Mouse (Mus musculus) forebrain, embryonic 14.5 days (tissue): ENCODE measurements around the gene Slc35e2. TPM values are rescaled to one million over a fixed set of nuclear protein-coding genes. Genes with fewer than 3 reads are reported as not detected.
"Not testable (repeated sequence)": the region's sequence is repeated elsewhere in the genome, so short reads cannot be mapped to it uniquely, and the experiment has no call there.

ENCODE experiments used
- ATAC-seq: fragments of 200-750 bp; cut with Nextera tagmentation; 2 replicates; pipeline ENCODE4 v1.8.0; 2017; ENCODE audit warnings: mild to moderate bottlenecking, moderate library complexity
- DNase-seq: peaks from one replicate; pipeline ENCODE4 v3.0.0-alpha.2; 2015; ENCODE audit warnings: low spot score
- H3K27ac ChIP-seq: fragments of 300-500 bp; sonication (generic); 2 replicates; pipeline ENCODE4 v1.5.1; 2014; ENCODE audit warnings: low read depth, mild to moderate bottlenecking, control low read depth, low read length, moderate library complexity
- H3K27me3 ChIP-seq: fragments of 300-500 bp; sonication (generic); replicated peaks from 2 replicates; pipeline ENCODE4 v1.6.1; 2014; ENCODE audit warnings: low read length, control low read depth, mixed read lengths; ENCODE audit not compliant: control insufficient read depth, insufficient read depth
- H3K36me3 ChIP-seq: fragments of 300-500 bp; sonication (generic); 2 replicates; pipeline ENCODE4 v1.6.1; 2014; ENCODE audit warnings: low read length, control low read depth; ENCODE audit not compliant: control insufficient read depth, insufficient read depth
- H3K4me1 ChIP-seq: fragments of 300-500 bp; sonication (generic); 2 replicates; pipeline ENCODE4 v1.6.1; 2014; ENCODE audit warnings: antibody characterized with exemption, low read length, control low read depth; ENCODE audit not compliant: control insufficient read depth, insufficient read depth
- H3K4me2 ChIP-seq: fragments of 300-500 bp; sonication (generic); 2 replicates; pipeline ENCODE4 v1.6.1; 2014; ENCODE audit warnings: mild to moderate bottlenecking, control low read depth, low read length
- H3K4me3 ChIP-seq: fragments of 300-500 bp; sonication (generic); 2 replicates; pipeline ENCODE4 v1.5.1; 2014; ENCODE audit warnings: low read depth, low read length, control low read depth
- H3K9ac ChIP-seq: fragments of 300-500 bp; sonication (generic); 2 replicates; pipeline ENCODE4 v1.6.1; 2014; ENCODE audit warnings: mild to moderate bottlenecking, low read length, control low read depth, moderate library complexity
- H3K9me3 ChIP-seq: fragments of 300-500 bp; sonication (generic); replicated peaks from 2 replicates; pipeline ENCODE4 v1.6.1; 2016; ENCODE audit warnings: low read length, control low read depth, mixed read lengths; ENCODE audit not compliant: control insufficient read depth
- WGBS: fragments of 180-500 bp; shearing (Covaris S2); extraction: QIAGEN DNeasy Blood & Tissue Kit; methylation state at CpG from one replicate; pipeline ENCODE4 v1.1.7; 2014; 5-methylcytosine and 5-hydroxymethylcytosine counted together
- polyA plus RNA-seq: library from polyadenylated mRNA; unstranded; fragments of >200 nt; fragmentation: Nextera tagmentation; extraction: Ambion mirVana; gene quantifications from 2 replicates; pipeline ENCODE4 v1.2.1, GENCODE M21; 2014

The Slc35e2 gene
- polyA plus RNA-seq, 1 experiment from 2014 or later, result 12.1 TPM

GRCm38 (mm10) chr4:155669598-155670075 lies 68.4 kb downstream of the Slc35e2 start:
- WGBS, result under 1% methylated on average over 8 of the region's 8 CpGs
- H3K9ac ChIP-seq, result no peak overlapping the region
- peak; percentile 14 for ATAC-seq
- no peaks in the 10 kb centered on the region for H3K27me3 ChIP-seq
- peaks cover 6% of the 10 kb centered on the region; the same call in 1 of the 2 replicates for H3K4me1 ChIP-seq
- no peaks in the 10 kb centered on the region for H3K36me3 ChIP-seq
- H3K4me3 ChIP-seq, result peak overlapping the region; percentile 82
- no peak overlapping the region for H3K27ac ChIP-seq
- peak overlapping the region; percentile 61 for H3K4me2 ChIP-seq
- no peak for DNase-seq
- H3K9me3 ChIP-seq, result no peaks in the 10 kb centered on the region

DNA sequence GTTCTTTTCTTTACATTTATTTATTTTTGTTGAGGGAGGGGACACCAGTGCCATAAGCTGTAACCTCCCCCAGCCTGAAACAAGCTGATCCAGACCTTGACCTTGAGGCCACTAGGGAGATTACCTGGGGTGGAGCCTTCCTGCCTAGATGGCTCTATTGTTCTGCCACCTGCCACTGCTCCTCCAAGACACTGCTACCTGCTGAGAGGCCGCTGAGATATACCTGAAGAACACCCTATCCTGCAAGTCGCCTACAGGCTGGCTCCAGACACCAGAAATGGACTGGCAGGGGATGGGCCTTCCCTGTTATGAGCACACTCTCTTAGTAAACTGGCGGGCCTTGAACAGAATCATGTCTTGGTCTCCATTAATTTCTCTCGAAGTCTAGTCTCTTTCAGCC lies 69.0 kb downstream of the Slc35e2 start:
- ATAC-seq, H3K36me3 ChIP-seq, H3K27me3 ChIP-seq, H3K4me2 ChIP-seq, H3K4me1 ChIP-seq, H3K9ac ChIP-seq, H3K27ac ChIP-seq, H3K9me3 ChIP-seq, H3K4me3 ChIP-seq, DNase-seq: not testable (repeated sequence)
- WGBS, result 56% methylated on average over 4 of the region's 4 CpGs

DNA sequence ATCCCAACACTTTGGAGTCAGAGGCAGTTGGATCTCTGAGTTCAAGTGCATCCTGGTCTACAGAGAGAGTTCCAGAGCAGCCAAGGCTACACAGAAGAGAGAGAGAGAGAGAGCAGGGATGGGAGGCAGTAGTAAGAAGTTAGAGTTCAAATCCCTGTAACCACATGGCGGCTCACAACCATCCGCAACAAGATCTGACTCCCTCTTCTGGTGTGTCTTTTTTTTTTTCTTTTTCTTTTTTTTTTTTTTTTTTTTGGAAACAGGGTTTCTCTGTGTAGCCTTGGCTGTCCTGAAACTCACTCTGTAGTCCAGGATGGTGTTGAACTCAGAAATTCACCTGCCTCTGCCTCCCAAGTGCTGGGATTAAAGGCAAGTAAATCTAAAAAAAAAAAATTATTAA lies 70.9 kb downstream of the Slc35e2 start:
- H3K4me2 ChIP-seq, result no peak overlapping the region
- no peak overlapping the region for H3K27ac ChIP-seq
- ATAC-seq (no peak), DNase-seq (no peak)
- H3K9ac ChIP-seq, result no peak overlapping the region
- H3K4me1 ChIP-seq, result peaks cover 6% of the 10 kb centered on the region; the same call in 1 of the 2 replicates
- no peaks in the 10 kb centered on the region for H3K36me3 ChIP-seq
- H3K27me3 ChIP-seq, result no peaks in the 10 kb centered on the region
- H3K9me3 ChIP-seq, result no peaks in the 10 kb centered on the region
- H3K4me3 ChIP-seq, result no peak overlapping the region
- WGBS, result 65% methylated on average over 2 of the region's 2 CpGs

Other genes with a start within 250 kb of the Slc35e2 start
- 45.4 and 52.5 TPM in 2 replicates for gene Prkcz, start 240.1 kb upstream of the Slc35e2 start, polyA plus RNA-seq
- 1.2 and 1.7 TPM in 2 replicates for gene Gabrd, start 203.3 kb upstream of the Slc35e2 start, polyA plus RNA-seq
- gene Cfap74, start 192.2 kb upstream of the Slc35e2 start, polyA plus RNA-seq, result 3.9 and 4.5 TPM in 2 replicates
- gene Tmem52, start 132.3 kb upstream of the Slc35e2 start, polyA plus RNA-seq, result 0.40 TPM in 1 of 2 replicates, not detected in the other
- 1,105 and 1,139 TPM in 2 replicates for gene Gnb1, start 110.1 kb upstream of the Slc35e2 start, polyA plus RNA-seq
- 106 and 120 TPM in 2 replicates for gene Nadk, start 39.0 kb upstream of the Slc35e2 start, polyA plus RNA-seq
- 39.9 and 42.8 TPM in 2 replicates for gene Cdk11b, start 23.4 kb downstream of the Slc35e2 start, polyA plus RNA-seq
- gene Gm10563, start 44.0 kb downstream of the Slc35e2 start, polyA plus RNA-seq, result not detected in 2 replicates
- 0.97 and 2.1 TPM in 2 replicates for gene Mmp23, start 52.0 kb downstream of the Slc35e2 start, polyA plus RNA-seq
- 25.2 and 34.5 TPM in 2 replicates for gene Mib2, start 67.8 kb downstream of the Slc35e2 start, polyA plus RNA-seq
- gene Fndc10, start 92.9 kb downstream of the Slc35e2 start, polyA plus RNA-seq, result 3.2 and 3.8 TPM in 2 replicates
- 153 and 179 TPM in 2 replicates for gene Ssu72, start 103.4 kb downstream of the Slc35e2 start, polyA plus RNA-seq
- gene Tmem240, start 133.4 kb downstream of the Slc35e2 start, polyA plus RNA-seq, result 3.4 and 3.5 TPM in 2 replicates
- 62.0 and 70.0 TPM in 2 replicates for gene Atad3a, start 159.7 kb downstream of the Slc35e2 start, polyA plus RNA-seq
- gene Vwa1, start 173.3 kb downstream of the Slc35e2 start, polyA plus RNA-seq, result 21.8 and 24.6 TPM in 2 replicates
- 0.12 and 0.25 TPM in 2 replicates for gene Tmem88b, start 184.5 kb downstream of the Slc35e2 start, polyA plus RNA-seq
- gene Ankrd65, start 189.0 kb downstream of the Slc35e2 start, polyA plus RNA-seq, result not detected in 2 replicates
- gene Mrpl20, start 201.5 kb downstream of the Slc35e2 start, polyA plus RNA-seq, result 274 and 313 TPM in 2 replicates
- gene Ccnl2, start 211.1 kb downstream of the Slc35e2 start, polyA plus RNA-seq, result 119 and 144 TPM in 2 replicates
- 120 and 135 TPM in 2 replicates for gene Aurkaip1, start 229.9 kb downstream of the Slc35e2 start, polyA plus RNA-seq
- 15.6 and 22.1 TPM in 2 replicates for gene Mxra8, start 238.3 kb downstream of the Slc35e2 start, polyA plus RNA-seq
- 10.8 and 12.4 TPM in 2 replicates for gene Dvl1, start 246.0 kb downstream of the Slc35e2 start, polyA plus RNA-seq